Mouse (Mus musculus) hematopoietic stem cell, adult 5-6 weeks (primary cell): Measurements from ENCODE around the gene Nexmif. TPM values are rescaled to one million over a fixed set of nuclear protein-coding genes. Genes with fewer than 3 reads are reported as not detected.
"Not testable (repeated sequence)": the region's sequence is repeated elsewhere in the genome, so short reads cannot be mapped to it uniquely, and the experiment has no call there.

Experiments
- ATAC-seq, 2 experiments: fragments of 125-278 bp in 1 of 2; replicated peaks in 1 of 2; 2 replicates each; pipeline ENCODE4 v1.8.0; 2016 to 2017; ENCODE audit warnings: inconsistent platforms in 2 of 2, mild to moderate bottlenecking in 2 of 2, moderate number of reproducible peaks in 2 of 2, low read depth in 1 of 2, moderate TSS enrichment in 1 of 2; ENCODE audit not compliant: low FRiP score in 2 of 2, poor library complexity in 2 of 2, severe bottlenecking in 2 of 2, insufficient read depth in 1 of 2, low TSS enrichment in 1 of 2
- total RNA-seq: library from RNA; stranded (forward); fragments of 172-1452, 232-1000 nt; gene quantifications from 2 replicates; pipeline ENCODE4 v1.2.3, GENCODE M21; 2017

Gene Nexmif
- 0.06 TPM in 1 of 2 replicates, not detected in the other for total RNA-seq

GRCm38 (mm10) chrX:104200736-104201591 is at the start of gene Nexmif:
Gene Nexmif (minus strand): TSS chrX:104201185.
- ATAC-seq = 0 out of 4 replicates have a peak, but pooled peaks of 1 of the 2 experiments have one; percentile 27

- ATAC-seq = no peak
Observed at GRCm38 (mm10) chrX:104208701-104209100, 7.7 kb upstream of the Nexmif start.

- ATAC-seq = no peak
Observed at GRCm38 (mm10) chrX:104201592-104202139, 681 bp upstream of the Nexmif start.

- no peak for ATAC-seq
Observed at GRCm38 (mm10) chrX:104200388-104200735, 623 bp downstream of the Nexmif start.

DNA sequence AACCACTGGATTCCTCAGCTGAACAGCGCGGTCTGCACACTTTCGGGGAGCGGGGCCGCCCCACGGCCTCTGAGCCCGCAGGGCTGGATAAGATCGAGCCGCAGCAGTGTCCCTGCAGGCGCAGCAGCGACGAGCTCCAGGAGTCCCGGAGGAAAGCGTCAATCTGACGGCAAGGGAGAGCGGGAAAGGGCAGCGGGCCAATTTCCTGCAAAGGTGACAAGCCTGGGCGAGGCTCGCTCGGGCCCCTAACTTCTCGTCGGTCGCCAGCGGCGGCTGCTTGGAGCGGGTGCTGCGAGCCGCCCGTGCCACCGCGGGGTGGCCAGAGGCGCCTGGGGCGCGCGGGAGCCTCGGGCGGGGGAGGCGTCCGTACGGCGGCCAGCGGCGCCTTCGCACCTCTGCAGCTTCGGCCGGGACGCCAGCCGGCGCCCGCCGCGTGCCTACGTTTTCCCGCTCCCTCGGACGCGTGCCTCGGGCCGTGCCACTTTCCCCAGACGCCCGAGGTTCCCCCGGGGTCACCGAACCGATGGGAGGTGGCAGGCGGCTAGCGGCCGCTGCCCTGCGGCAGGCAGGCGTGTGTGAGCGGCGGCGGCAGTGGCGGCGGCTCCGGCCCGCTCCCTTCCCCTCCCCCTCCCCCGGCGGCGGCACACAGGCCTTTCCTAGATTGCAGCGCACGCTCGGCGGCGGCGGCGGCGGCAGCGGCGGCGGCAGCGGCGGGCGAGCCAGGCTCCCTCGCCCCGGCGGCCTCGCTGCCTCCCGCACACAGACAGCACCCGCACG is 1.2 kb downstream of the Nexmif start:
- ATAC-seq = peak in 1 of 2 experiments; percentile 32; a peak in 1 of 4 replicates

DNA sequence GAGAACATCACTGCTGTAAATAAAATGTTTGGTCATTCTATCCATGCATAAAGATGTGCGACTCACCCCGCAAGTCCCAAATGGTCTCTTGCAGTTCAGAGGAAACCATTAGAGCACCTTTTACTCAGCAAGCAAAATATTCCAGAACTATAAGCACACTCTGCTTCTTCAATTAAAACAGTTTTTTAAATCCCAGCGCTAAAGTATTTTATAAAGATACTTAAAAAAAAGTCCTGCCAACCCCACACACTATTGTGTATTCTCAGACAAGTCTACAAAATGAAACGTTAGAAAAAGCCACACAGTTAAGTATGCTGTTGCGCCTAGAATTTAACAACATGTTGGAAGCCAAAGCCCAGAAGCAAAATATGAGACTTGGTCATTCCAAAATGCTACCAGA is 1.9 kb downstream of the Nexmif start:
- ATAC-seq = no peak

DNA sequence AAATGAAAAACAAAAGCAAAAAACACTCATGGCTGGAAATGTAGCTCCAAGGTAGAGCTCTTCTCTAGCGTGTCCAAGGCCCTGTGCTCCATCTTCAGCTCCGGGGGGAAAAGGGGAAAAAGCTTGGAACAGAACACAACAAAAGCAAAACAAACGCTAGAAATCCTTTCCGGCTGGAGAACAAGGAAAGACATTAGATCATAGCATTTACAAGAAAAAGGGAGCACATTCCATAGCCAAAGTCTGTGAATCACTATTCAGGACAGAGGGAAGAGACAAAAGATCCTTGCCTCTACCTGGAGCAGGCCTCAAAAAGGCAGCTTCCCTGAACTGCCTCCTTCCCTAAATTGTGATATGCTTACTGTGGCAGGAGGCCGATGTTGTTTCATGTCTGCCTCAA is 4.4 kb downstream of the Nexmif start:
- no peak for ATAC-seq

- ATAC-seq = peak in 1 of 2 experiments; percentile 49; a peak in 1 of 4 replicates
Observed at GRCm38 (mm10) chrX:104179257-104179656, 21.7 kb downstream of the Nexmif start.

DNA sequence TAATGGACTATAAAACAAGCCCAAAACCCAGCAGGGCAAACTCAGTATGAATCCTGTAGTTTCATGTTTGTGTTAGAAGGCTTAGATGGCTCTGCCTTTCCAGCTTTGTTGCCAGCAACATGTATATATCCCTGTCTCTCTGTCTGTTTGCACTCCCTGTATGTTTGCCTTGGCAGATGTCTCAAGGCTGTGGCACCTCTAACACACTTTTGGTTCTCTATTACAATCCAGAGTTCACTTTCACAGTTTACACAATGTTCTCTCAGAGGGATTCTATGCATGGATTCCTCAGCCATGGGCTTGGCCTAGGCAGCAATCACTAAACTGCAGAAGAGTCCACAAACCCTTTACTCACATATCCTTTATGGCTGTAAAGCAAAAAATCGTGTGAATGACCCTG is 50.9 kb downstream of the Nexmif start:
- ATAC-seq = no peak

- ATAC-seq = not testable (repeated sequence)
Observed at GRCm38 (mm10) chrX:104115266-104115665, 85.7 kb downstream of the Nexmif start.

GRCm38 (mm10) chrX:104114596-104114995 is 86.4 kb downstream of the Nexmif start:
- no peak for ATAC-seq

- ATAC-seq = no peak
Observed at GRCm38 (mm10) chrX:104054848-104055247, 146.1 kb downstream of the Nexmif start.

DNA sequence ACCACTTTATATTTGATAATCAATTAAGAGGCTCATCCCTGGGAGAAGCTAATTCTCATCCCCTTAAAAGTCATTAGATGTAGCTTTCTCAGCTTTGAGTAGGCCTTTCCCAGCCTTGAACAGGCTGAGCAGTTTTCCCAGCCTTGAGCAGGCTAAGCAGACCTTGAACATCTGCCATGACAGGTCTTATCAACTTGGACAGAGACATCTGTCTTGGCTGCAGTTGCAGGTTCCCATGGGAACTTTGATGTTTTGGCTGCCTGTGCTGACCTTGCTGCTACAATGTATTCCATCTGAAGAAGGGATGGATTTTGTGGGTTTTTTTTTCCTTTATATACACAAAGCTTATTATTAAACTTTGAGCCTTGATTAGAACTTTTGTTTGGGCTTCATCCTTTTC is 160.7 kb downstream of the Nexmif start:
- ATAC-seq = no peak

- ATAC-seq = no peak
Observed at GRCm38 (mm10) chrX:104033843-104034242, 167.1 kb downstream of the Nexmif start.

DNA sequence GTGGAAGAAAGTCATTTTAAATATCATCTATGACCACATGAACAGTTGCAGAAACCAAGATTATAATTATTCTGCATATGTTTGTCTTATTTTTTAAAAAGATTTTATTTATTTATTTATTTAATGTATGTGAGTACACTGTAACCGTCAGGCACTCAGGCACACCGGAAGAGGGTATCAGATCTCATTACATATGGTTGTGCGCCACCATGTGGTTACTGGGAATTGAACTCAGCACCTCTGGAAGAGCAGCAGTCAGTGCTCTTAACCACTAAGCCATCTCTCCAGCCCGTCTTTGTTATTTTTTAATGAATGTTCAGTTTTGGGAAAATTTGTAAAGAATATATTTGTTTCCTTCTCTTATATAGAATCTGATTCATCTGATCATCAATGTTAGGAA is 168.2 kb downstream of the Nexmif start:
- no peak for ATAC-seq
